Mouse (Mus musculus): ENCODE results near the gene Sema6c. TPM values are rescaled to one million over a fixed set of nuclear protein-coding genes. Genes with fewer than 3 reads are reported as not detected.

Gene Sema6c
- total RNA-seq, 1 experiment from 2014 or later: not detected

DNA sequence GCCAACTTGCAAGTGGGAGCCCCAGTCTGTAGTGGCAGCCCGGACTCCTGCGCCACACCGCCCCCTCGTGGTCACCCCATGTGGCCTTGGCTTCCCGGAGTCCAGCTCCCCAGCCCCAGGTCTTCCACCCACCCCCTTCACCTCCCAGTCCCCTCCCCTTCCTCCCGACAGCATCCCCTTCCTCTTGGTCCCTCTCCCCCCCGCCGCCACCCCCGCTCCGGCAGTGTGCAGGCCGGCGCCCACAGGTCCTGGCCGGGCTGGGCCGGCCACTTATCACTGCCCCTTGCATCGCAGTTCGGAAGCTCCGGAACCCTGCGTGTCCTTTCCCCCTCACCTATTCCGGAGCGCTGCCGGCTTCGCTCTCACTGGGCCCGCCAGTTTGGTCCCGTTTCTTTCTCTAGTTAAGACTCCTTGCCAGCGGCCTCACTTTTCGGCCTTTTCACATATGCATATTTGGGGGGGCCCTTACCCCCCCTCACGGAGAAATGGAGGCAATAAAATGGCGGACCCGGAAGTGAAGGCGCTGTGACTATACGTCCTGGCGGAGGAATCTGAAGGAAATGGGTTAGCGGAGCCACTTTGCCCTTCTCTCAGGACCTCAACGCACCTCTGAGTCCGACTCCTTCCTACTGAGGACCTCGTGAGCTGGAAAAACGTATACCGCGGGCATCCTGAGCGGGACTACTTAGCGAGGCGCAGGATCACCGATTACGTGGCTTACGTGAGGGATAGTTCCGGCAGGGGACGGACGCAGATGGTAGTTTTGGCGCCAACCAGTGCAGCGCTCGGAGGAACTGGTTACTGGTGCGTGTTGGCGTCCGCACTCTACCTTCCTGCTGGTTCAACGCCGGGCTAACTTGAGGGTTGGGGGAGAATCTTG is 57.2 kb downstream of the Sema6c start, which contains the start of gene Gabpb2:
Gene Gabpb2 (minus strand): TSS at position 662 of the 880 bp plus-strand sequence.
- peak; percentile 92 for ATAC-seq (replicated peaks; ENCODE audit: insufficient number of reproducible peaks, low FRiP score, low TSS enrichment, poor library complexity, severe bottlenecking)

DNA sequence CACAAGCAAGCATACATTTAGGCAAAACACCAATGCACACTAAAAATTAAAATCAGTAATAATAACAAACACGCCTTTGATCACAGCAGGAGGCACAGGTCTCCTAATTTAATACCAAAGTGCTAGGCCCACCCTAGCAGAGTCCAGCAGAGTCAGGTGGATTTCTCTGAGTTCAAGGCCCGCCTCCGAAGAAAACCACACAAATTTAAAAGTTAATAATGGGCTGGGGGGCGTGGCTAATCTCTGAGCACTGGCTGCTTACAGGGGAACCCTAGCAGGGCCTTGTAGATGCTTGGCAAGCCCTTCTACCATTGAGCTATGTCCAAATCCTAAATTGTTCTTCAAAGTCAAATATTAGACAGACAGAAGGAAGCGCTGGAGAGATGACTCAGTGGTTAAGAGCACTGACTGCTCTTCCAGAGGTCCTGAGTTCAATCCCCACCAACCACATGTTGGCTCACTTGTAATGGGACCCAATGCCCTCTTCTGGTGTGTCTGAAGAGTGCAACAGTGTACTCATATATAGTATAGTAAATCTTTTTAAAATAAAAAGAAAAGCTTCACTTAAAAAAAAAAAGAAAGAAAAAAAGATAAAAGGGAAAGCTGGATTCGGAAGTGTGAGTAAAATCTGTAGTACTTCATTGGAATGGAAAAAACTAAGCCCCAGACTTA is 58.3 kb downstream of the Sema6c start:
- ATAC-seq (replicated peaks; ENCODE audit: insufficient number of reproducible peaks, low FRiP score, low TSS enrichment, poor library complexity, severe bottlenecking): no peak

DNA sequence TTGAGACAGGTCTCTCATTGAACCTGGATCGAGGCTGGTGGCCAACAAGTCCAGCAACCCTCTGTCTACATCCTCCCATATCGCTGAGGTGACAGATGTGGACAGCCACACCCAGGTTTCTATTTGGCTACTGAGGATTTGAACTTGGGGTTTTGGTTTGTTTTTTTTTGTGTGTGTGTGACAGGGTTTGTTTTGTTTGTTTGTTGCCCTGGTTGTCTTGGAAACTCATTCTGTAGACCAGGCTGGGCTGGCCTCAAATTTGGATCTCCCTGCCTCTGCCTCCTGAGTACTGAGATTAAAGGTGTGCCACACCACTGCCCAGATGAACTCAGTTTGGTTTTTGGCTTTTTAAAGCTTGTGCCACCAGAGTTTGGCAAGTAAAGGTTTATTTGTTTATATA is 62.8 kb downstream of the Sema6c start:
- ATAC-seq (replicated peaks; ENCODE audit: insufficient number of reproducible peaks, low FRiP score, low TSS enrichment, poor library complexity, severe bottlenecking): no peak

Other genes with a start within 250 kb of the Sema6c start
- 8.9 to 16.0 TPM (median 14.1 TPM) in 3 replicates for gene Selenbp1, start 227.4 kb upstream of the Sema6c start, total RNA-seq (2017)
- gene Rfx5, start 206.4 kb upstream of the Sema6c start, total RNA-seq (2017): 13.9 to 19.6 TPM (median 17.9 TPM) in 3 replicates
- 25.2 to 29.9 TPM (median 27.2 TPM) in 3 replicates for gene Pi4kb, start 185.7 kb upstream of the Sema6c start, total RNA-seq (2017)
- 17.3 to 33.2 TPM (median 29.2 TPM) in 3 replicates for gene Zfp687, start 145.0 kb upstream of the Sema6c start, total RNA-seq (2017)
- 201 to 282 TPM (median 263 TPM) in 3 replicates for gene Psmd4, start 117.8 kb upstream of the Sema6c start, total RNA-seq (2017)
- gene Pip5k1a, start 53.5 kb upstream of the Sema6c start, total RNA-seq (2017): 12.2 to 29.3 TPM (median 16.7 TPM) in 3 replicates
- gene Vps72, start 49.4 kb upstream of the Sema6c start, total RNA-seq (2017): 43.2 to 86.5 TPM (median 55.3 TPM) in 3 replicates
- not detected in 3 replicates for gene Tmod4, start 36.0 kb upstream of the Sema6c start, total RNA-seq (2017)
- 65.3 to 128 TPM (median 82.5 TPM) in 3 replicates for gene Scnm1, start 26.4 kb upstream of the Sema6c start, total RNA-seq (2017)
- gene Lysmd1, start 26.4 kb upstream of the Sema6c start, total RNA-seq (2017): 4.1 to 5.9 TPM (median 5.7 TPM) in 3 replicates
- gene Tnfaip8l2, start 18.1 kb upstream of the Sema6c start, total RNA-seq (2017): 63.2 to 73.9 TPM (median 73.1 TPM) in 3 replicates
- gene Gabpb2, start 57.5 kb downstream of the Sema6c start, total RNA-seq (2017): 87.0 to 129 TPM (median 91.1 TPM) in 3 replicates
- gene Cdc42se1, start 68.3 kb downstream of the Sema6c start, total RNA-seq (2017): 122 to 191 TPM (median 182 TPM) in 3 replicates
- gene Mllt11, start 71.7 kb downstream of the Sema6c start, total RNA-seq (2017): 6.2 to 18.2 TPM (median 9.1 TPM) in 3 replicates
- gene Gm128, start 81.1 kb downstream of the Sema6c start, total RNA-seq (2017): not detected in 3 replicates
- gene Bnipl, start 90.7 kb downstream of the Sema6c start, total RNA-seq (2017): not detected in 3 replicates
- 21.6 to 32.4 TPM (median 30.4 TPM) in 3 replicates for gene Mindy1, start 120.9 kb downstream of the Sema6c start, total RNA-seq (2017)
- 8.1 to 16.9 TPM (median 8.6 TPM) in 3 replicates for gene Prune1, start 121.6 kb downstream of the Sema6c start, total RNA-seq (2017)
- 0.64 to 1.9 TPM (median 0.78 TPM) in 3 replicates for gene Anxa9, start 146.7 kb downstream of the Sema6c start, total RNA-seq (2017)
- 125 to 137 TPM (median 130 TPM) in 3 replicates for gene Cers2, start 154.3 kb downstream of the Sema6c start, total RNA-seq (2017)
- 21.0 to 33.6 TPM (median 22.6 TPM) in 3 replicates for gene Setdb1, start 196.7 kb downstream of the Sema6c start, total RNA-seq (2017)
- gene 4930558C23Rik, start 242.4 kb downstream of the Sema6c start, total RNA-seq (2017): not detected in 3 replicates